Mouse (Mus musculus) megakaryocyte, embryonic 14.5 days (primary cell): Measurements from ENCODE around the gene Ptpa. TPM values are rescaled to one million over a fixed set of nuclear protein-coding genes. Genes with fewer than 3 reads are reported as not detected.

Source experiments
- H3K27me3 ChIP-seq: replicated peaks from 2 replicates; pipeline ENCODE3; 2012; ENCODE audit warnings: inconsistent platforms
- H3K36me3 ChIP-seq: replicated peaks from 2 replicates; pipeline ENCODE3; 2012; ENCODE audit warnings: low read length, inconsistent platforms, mixed read lengths
- H3K4me1 ChIP-seq: 2 replicates; pipeline ENCODE4 v1.6.1; 2012; ENCODE audit warnings: inconsistent platforms
- H3K4me3 ChIP-seq: replicated peaks from 2 replicates; pipeline ENCODE3; 2012; ENCODE audit warnings: moderate library complexity, mild to moderate bottlenecking, inconsistent platforms
- H3K9me3 ChIP-seq: 2 replicates; pipeline ENCODE4 v1.6.1; 2012; ENCODE audit warnings: inconsistent platforms
- FLI1 ChIP-seq: IDR thresholded peaks from 2 replicates; pipeline ENCODE4 v1.6.1; 2012; ENCODE audit warnings: low read length, inconsistent platforms, mixed read lengths
- GATA1 ChIP-seq: IDR thresholded peaks from 3 replicates; pipeline ENCODE4 v1.6.1; 2012; ENCODE audit warnings: mixed read lengths, low read length, inconsistent platforms, borderline replicate concordance
- polyA plus RNA-seq: library from polyadenylated mRNA; stranded (reverse); fragments of >175 nt; gene quantifications from 2 replicates; pipeline ENCODE4 v1.2.3, GENCODE M21; 2012; ENCODE audit warnings: low replicate concordance; ENCODE audit not compliant: insufficient read depth

Ptpa gene
- polyA plus RNA-seq, 1 experiment = 551 TPM

DNA sequence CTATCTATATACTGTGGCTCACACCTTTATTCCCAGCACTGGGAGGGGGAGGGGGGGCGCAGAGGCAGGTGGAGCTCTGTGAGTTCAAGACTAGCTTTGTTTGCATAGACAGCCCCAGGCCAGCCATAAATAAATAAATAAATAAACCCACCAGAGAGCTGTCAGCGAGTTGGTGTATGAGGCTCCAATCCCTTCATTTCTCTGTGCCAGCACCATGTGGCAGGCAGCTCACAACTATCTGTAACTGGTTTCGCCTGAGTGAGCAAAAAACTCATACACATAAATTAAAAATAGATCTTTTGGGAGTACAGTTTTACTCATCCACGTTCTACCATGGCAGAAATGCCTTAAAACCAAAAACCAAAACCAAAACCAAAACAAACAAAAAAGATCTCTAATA is 5.6 kb downstream of the Ptpa start:
- H3K36me3 ChIP-seq = peaks cover 37% of the 10 kb centered on the region
- H3K9me3 ChIP-seq = no peaks in the 10 kb centered on the region
- TF ChIP-seq GATA1 = no peak
- no peak for TF ChIP-seq FLI1
- no peaks in the 10 kb centered on the region for H3K27me3 ChIP-seq
- H3K4me3 ChIP-seq = no peak overlapping the region
- peaks cover 55% of the 10 kb centered on the region for H3K4me1 ChIP-seq

DNA sequence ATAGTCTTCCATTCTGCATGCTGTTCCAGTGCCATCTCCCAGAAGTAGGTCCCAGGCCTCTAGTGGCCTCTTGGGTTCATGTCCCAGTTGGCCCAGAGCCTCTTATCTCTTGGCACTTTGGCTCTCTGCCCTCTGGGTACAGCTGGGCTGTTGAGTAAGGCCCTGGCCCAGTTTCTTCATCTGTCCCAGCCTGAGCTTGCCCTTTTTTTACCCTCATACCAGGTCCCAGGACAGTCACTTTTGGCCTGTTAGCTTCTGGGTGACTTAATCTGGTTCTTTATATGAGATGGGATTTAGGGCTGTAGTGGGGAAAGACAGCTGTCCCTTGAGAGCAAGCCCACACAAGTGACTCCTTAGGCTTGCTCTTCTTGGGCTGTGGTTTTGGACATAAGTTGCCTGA is 13.3 kb downstream of the Ptpa start:
- Histone ChIP-seq H3K36me3 (peaks cover 85% of the 10 kb centered on the region), H3K4me1 (peaks cover 34% of the 10 kb centered on the region), H3K27me3 (no peaks in the 10 kb centered on the region), H3K4me3 (no peak overlapping the region), H3K9me3 (no peaks in the 10 kb centered on the region)
- TF ChIP-seq FLI1 = no peak
- TF ChIP-seq GATA1 = no peak

GRCm38 (mm10) chr2:30435326-30436155 is 19.7 kb downstream of the Ptpa start:
- Histone ChIP-seq H3K9me3 (no peaks in the 10 kb centered on the region), H3K4me1 (peaks cover 45% of the 10 kb centered on the region), H3K36me3 (peaks cover 98% of the 10 kb centered on the region), H3K4me3 (no peak overlapping the region), H3K27me3 (no peaks in the 10 kb centered on the region)
- TF ChIP-seq FLI1 (no peak), GATA1 (no peak)

GRCm38 (mm10) chr2:30436156-30436545 is 20.3 kb downstream of the Ptpa start:
- Histone ChIP-seq H3K36me3 (peaks cover 94% of the 10 kb centered on the region), H3K9me3 (no peaks in the 10 kb centered on the region), H3K27me3 (no peaks in the 10 kb centered on the region), H3K4me3 (no peak overlapping the region), H3K4me1 (peaks cover 45% of the 10 kb centered on the region)
- TF ChIP-seq GATA1 = no peak
- TF ChIP-seq FLI1 = no peak

GRCm38 (mm10) chr2:30436809-30437208 is 21.0 kb downstream of the Ptpa start:
- Histone ChIP-seq H3K9me3 (no peaks in the 10 kb centered on the region), H3K4me3 (no peak overlapping the region), H3K4me1 (peaks cover 48% of the 10 kb centered on the region), H3K27me3 (no peaks in the 10 kb centered on the region), H3K36me3 (peaks cover 89% of the 10 kb centered on the region)
- no peak for TF ChIP-seq FLI1
- no peak for TF ChIP-seq GATA1

GRCm38 (mm10) chr2:30437791-30438190 is 22.0 kb downstream of the Ptpa start:
- Histone ChIP-seq H3K4me1 (peaks cover 57% of the 10 kb centered on the region), H3K4me3 (no peak overlapping the region), H3K36me3 (peaks cover 89% of the 10 kb centered on the region), H3K9me3 (no peaks in the 10 kb centered on the region), H3K27me3 (no peaks in the 10 kb centered on the region)
- no peak for TF ChIP-seq FLI1
- no peak for TF ChIP-seq GATA1

- no peaks in the 10 kb centered on the region for H3K27me3 ChIP-seq
- TF ChIP-seq GATA1 (no peak), FLI1 (no peak)
- H3K36me3 ChIP-seq = peaks cover 89% of the 10 kb centered on the region
Measured at GRCm38 (mm10) chr2:30439631-30440030, 23.8 kb downstream of the Ptpa start.

GRCm38 (mm10) chr2:30440211-30440700 is 24.4 kb downstream of the Ptpa start:
- Histone ChIP-seq H3K9me3 (no peaks in the 10 kb centered on the region), H3K36me3 (peaks cover 89% of the 10 kb centered on the region), H3K27me3 (no peaks in the 10 kb centered on the region), H3K4me1 (peaks cover 62% of the 10 kb centered on the region), H3K4me3 (no peak overlapping the region)
- TF ChIP-seq GATA1 = no peak
- no peak for TF ChIP-seq FLI1

More at GRCm38 (mm10) chr2:30439631-30440030, 23.8 kb downstream of the Ptpa start:
- Histone ChIP-seq H3K9me3 (no peaks in the 10 kb centered on the region), H3K4me3 (no peak overlapping the region), H3K4me1 (peaks cover 62% of the 10 kb centered on the region)

- Histone ChIP-seq H3K27me3 (no peaks in the 10 kb centered on the region), H3K36me3 (peaks cover 89% of the 10 kb centered on the region), H3K4me3 (peak overlapping the region; percentile 83), H3K9me3 (no peaks in the 10 kb centered on the region), H3K4me1 (peaks cover 60% of the 10 kb centered on the region)
- TF ChIP-seq FLI1 (no peak), GATA1 (no peak)
Measured at GRCm38 (mm10) chr2:30440701-30441517, 25.1 kb downstream of the Ptpa start.

DNA sequence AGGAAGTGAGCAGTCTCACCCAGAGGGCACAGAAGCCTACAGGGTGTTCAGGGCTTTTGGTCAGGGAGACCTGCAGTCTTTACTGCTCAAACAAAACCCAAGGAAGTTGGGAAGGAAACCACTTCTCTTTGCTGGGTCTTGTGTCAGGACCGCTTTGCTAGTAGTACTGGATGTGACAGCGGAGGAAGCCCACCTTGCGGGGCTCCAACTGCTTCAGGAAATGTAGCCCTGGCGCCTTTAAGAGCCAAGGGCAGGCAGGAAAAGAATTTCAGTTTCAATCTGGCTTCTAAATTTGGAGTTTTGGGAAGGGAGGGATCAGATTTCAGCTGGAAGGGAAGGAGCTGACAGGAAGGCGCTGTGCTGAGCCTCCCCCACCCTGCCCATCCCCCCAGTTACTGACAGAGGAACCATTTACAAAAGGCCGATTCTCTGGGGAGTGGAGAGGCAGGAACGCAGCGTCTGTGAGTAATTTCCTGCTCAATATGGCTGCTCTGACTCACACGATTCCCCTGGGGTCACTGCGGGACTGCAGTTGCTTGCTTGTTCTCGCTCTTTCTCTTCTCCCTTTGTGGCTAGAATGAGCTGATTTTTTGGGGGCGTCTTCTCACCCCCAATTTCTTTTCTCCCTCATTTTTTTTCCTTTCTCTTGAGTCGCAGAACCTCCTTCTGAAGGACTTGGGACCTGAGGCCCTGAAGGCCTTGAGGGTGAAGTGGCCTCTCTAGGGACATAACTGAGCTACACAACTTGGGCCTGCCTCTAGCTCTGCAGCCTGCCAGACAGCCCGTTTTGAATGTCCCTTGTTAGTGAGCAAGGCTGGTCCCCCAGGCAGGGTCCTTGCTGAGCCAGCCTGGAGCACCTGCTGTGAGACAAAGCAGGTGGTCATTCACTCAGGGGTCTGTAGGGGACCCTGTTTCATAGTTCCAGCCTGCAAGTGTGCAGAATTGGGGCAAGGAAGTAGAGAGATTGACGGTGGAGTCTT is 26.0 kb downstream of the Ptpa start:
- peaks cover 90% of the 10 kb centered on the region for H3K36me3 ChIP-seq

More for the DNA sequence above, 26.0 kb downstream of the Ptpa start:
- Histone ChIP-seq H3K4me3 (peak overlapping the region; percentile 83), H3K27me3 (no peaks in the 10 kb centered on the region), H3K9me3 (no peaks in the 10 kb centered on the region), H3K4me1 (peaks cover 54% of the 10 kb centered on the region)
- TF ChIP-seq FLI1 (no peak), GATA1 (no peak)
